Mouse (Mus musculus) olfactory bulb, adult 2 months (tissue): ENCODE measurements around the gene Fads2.

Experiments used
- CTCF ChIP-seq: fragments of 200-500 bp; IDR thresholded peaks from 2 replicates; pipeline ENCODE4 v1.5.1; 2012; ENCODE audit warnings: low read depth, mild to moderate bottlenecking, low read length, moderate library complexity; ENCODE audit not compliant: insufficient read depth
- POLR2A ChIP-seq: fragments of 200-500 bp; IDR thresholded peaks from 2 replicates; pipeline ENCODE4 v1.6.1; 2012; ENCODE audit warnings: mild to moderate bottlenecking, low read depth, low read length, moderate library complexity; ENCODE audit not compliant: insufficient read depth

DNA sequence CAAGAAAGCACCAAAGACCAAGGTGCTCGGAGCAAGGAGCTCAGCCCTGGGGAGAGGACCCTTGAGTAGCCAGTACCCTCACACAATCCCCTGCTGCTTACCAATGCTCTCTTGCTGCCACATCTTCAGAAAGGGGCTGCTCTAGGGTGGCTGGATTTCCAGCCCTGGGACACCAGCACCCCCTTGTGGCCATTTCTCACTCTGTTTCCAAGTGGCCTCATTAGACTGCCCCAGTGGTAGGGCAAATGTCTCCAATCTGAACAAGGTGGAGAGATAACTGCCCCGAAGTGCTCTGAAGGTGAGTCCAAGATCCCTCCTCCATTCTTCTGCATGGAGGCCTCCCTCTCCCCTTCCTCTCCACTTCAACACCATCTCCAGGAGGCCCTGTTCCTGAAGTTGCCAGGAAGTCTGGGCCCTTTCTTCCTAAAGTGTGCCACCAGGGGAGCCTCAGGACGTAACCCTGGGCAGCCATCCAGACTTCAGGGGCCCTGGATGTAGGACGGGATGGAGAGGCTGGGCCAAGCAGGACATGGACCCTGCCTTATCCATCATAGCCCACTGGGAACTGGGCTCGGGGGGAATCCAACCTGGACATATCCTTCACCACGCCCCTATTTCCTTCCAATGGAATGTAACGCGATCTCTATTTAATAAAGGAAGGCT, 66.6 kb downstream of the Fads2 start:
- TF ChIP-seq CTCF (peak; percentile 54; the same call in 1 of the 2 replicates), POLR2A (no peak)
